Mouse (Mus musculus): ENCODE data around the gene Cdkal1.

DNA sequence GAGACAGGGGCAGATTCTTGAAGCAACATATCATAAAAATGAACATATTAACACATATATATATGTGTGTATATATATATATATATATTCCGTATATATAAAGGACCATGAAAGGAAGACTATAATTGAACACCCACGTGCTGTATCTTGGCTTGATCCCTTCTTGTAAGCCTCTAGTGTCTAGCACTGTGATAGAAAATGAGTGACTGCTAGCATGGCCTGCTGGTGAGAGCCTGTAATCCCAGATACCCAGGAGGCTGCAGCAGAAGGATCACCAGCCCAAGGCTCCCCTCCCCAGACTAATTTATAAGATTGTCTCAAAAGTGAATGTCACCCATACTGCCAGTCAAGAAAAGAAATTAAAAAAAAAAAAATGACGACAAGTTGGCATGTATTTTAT, 158.2 kb downstream of the Cdkal1 start:
- no peak for TF ChIP-seq CTCF (conservative IDR thresholded peaks at IDR 0.05; ENCODE audit: low read length)
- TF ChIP-seq NANOG (IDR thresholded peaks at IDR 0.05; ENCODE audit: borderline replicate concordance, low read length), result no peak

Measured in E14TG2a.4 (cell line).